Mouse (Mus musculus) kidney, postnatal 25 days (tissue): ENCODE results near the gene Klra7.
"Not testable (repeated sequence)": the region's sequence is repeated elsewhere in the genome, so short reads cannot be mapped to it uniquely, and the experiment has no call there.

Experiments used
- DNase-seq, 2 experiments: peaks; one replicate each; pipeline ENCODE4 v3.0.0; 2021; ENCODE audit warnings: mixed read lengths in 2 of 2

Gene Klra7

GRCm38 (mm10) chr6:130233222-130233621 lies at the start of gene Klra7:
Gene Klra7, minus strand, starts transcription at chr6:130233322.
- DNase-seq: no peak

- not testable (repeated sequence) for DNase-seq
Measured at GRCm38 (mm10) chr6:130281828-130282227, 48.7 kb upstream of the Klra7 start, which contains the start of gene Klra10. Gene Klra10, minus strand, starts transcription at chr6:130281928.

GRCm38 (mm10) chr6:130255326-130255725 lies 22.2 kb upstream of the Klra7 start:
- DNase-seq: no peak

- DNase-seq: no peak
Measured at GRCm38 (mm10) chr6:130237536-130237935, 4.4 kb upstream of the Klra7 start.

GRCm38 (mm10) chr6:130236635-130237034 lies 3.5 kb upstream of the Klra7 start:
- DNase-seq: no peak

- DNase-seq: not testable (repeated sequence)
Measured at GRCm38 (mm10) chr6:130197453-130197852, 35.7 kb downstream of the Klra7 start.

GRCm38 (mm10) chr6:130193012-130193411 lies 40.1 kb downstream of the Klra7 start, which contains the start of gene Klra9:
Gene Klra9, minus strand, starts transcription at chr6:130193112.
- DNase-seq: not testable (repeated sequence)
